Mouse (Mus musculus) lung, embryonic 14.5 days (tissue): ENCODE data around the gene Hrg. TPM values are rescaled to one million over a fixed set of nuclear protein-coding genes. Genes with fewer than 3 reads are reported as not detected.
"Not testable (repeated sequence)": the region's sequence is repeated elsewhere in the genome, so short reads cannot be mapped to it uniquely, and the experiment has no call there.

Source experiments
- ATAC-seq: fragments of 200-750 bp; cut with Nextera tagmentation; 2 replicates; pipeline ENCODE4 v1.8.0; 2017; ENCODE audit warnings: mild to moderate bottlenecking, moderate TSS enrichment, moderate library complexity; ENCODE audit not compliant: insufficient read depth
- DNase-seq: peaks from one replicate; pipeline ENCODE4 v3.0.0-alpha.2; 2015
- H3K27ac ChIP-seq: fragments of 300-500 bp; sonication (generic); 2 replicates; pipeline ENCODE4 v1.5.1; 2014; ENCODE audit warnings: low read depth, mild to moderate bottlenecking, moderate library complexity
- H3K27me3 ChIP-seq: fragments of 300-500 bp; sonication (generic); 2 replicates; pipeline ENCODE4 v1.6.1; 2014; ENCODE audit warnings: low read length, control low read depth; ENCODE audit not compliant: insufficient read depth
- H3K36me3 ChIP-seq: fragments of 300-500 bp; sonication (generic); 2 replicates; pipeline ENCODE4 v1.6.1; 2014; ENCODE audit warnings: control low read depth; ENCODE audit not compliant: insufficient read depth
- H3K4me1 ChIP-seq: fragments of 300-500 bp; sonication (generic); 2 replicates; pipeline ENCODE4 v1.6.1; 2014; ENCODE audit warnings: antibody characterized with exemption, control low read depth; ENCODE audit not compliant: insufficient read depth
- H3K4me2 ChIP-seq: fragments of 300-500 bp; sonication (generic); 2 replicates; pipeline ENCODE4 v1.6.1; 2014; ENCODE audit warnings: mild to moderate bottlenecking
- H3K4me3 ChIP-seq: fragments of 300-500 bp; sonication (generic); 2 replicates; pipeline ENCODE4 v1.5.1; 2014; ENCODE audit warnings: low read depth, low read length
- H3K9ac ChIP-seq: fragments of 300-500 bp; sonication (generic); 2 replicates; pipeline ENCODE4 v1.6.1; 2014
- H3K9me3 ChIP-seq: fragments of 300-500 bp; sonication (generic); 2 replicates; pipeline ENCODE4 v1.6.1; 2016; ENCODE audit warnings: low read depth, low read length, control low read depth
- CTCF ChIP-seq: IDR thresholded peaks from 2 replicates; pipeline ENCODE4 v1.5.1; 2016; ENCODE audit warnings: antibody characterized with exemption, low read depth
- WGBS: fragments of 180-500 bp; shearing (Covaris S2); extraction: QIAGEN DNeasy Blood & Tissue Kit; methylation state at CpG from one replicate; pipeline ENCODE4 v1.1.7; 2014; 5-methylcytosine and 5-hydroxymethylcytosine counted together
- polyA plus RNA-seq: library from polyadenylated mRNA; unstranded; fragments of >200 nt; fragmentation: Nextera tagmentation; extraction: Ambion mirVana; gene quantifications from 2 replicates; pipeline ENCODE4 v1.2.1, GENCODE M21; 2014

Hrg gene
- polyA plus RNA-seq, 1 experiment from 2014 or later: not detected

GRCm38 (mm10) chr16:22961073-22961472 is 10.2 kb downstream of the Hrg start:
- no peak for DNase-seq
- H3K27me3 ChIP-seq: no peaks in the 10 kb centered on the region
- H3K4me1 ChIP-seq: no peaks in the 10 kb centered on the region
- H3K27ac ChIP-seq: no peak overlapping the region
- H3K4me2 ChIP-seq: no peak overlapping the region
- no peak for ATAC-seq
- H3K9me3 ChIP-seq: no peaks in the 10 kb centered on the region
- H3K36me3 ChIP-seq: no peaks in the 10 kb centered on the region
- no peak for TF ChIP-seq CTCF
- H3K9ac ChIP-seq: no peak overlapping the region
- H3K4me3 ChIP-seq: no peak overlapping the region
- WGBS: 90% methylated on average over 8 of the region's 8 CpGs

GRCm38 (mm10) chr16:22962256-22962655 is 11.4 kb downstream of the Hrg start:
- no peak overlapping the region for H3K9ac ChIP-seq
- H3K36me3 ChIP-seq: no peaks in the 10 kb centered on the region
- no peak for DNase-seq
- no peaks in the 10 kb centered on the region for H3K9me3 ChIP-seq
- WGBS: 75% methylated on average over 5 of the region's 5 CpGs
- no peak for ATAC-seq
- no peak overlapping the region for H3K4me2 ChIP-seq
- no peak overlapping the region for H3K27ac ChIP-seq
- TF ChIP-seq CTCF: no peak
- no peaks in the 10 kb centered on the region for H3K4me1 ChIP-seq
- no peak overlapping the region for H3K4me3 ChIP-seq
- H3K27me3 ChIP-seq: no peaks in the 10 kb centered on the region

GRCm38 (mm10) chr16:22963293-22963692 is 12.4 kb downstream of the Hrg start:
- H3K9ac ChIP-seq: no peak overlapping the region
- no peaks in the 10 kb centered on the region for H3K36me3 ChIP-seq
- H3K4me2 ChIP-seq: no peak overlapping the region
- H3K27me3 ChIP-seq: no peaks in the 10 kb centered on the region
- no peaks in the 10 kb centered on the region for H3K4me1 ChIP-seq
- ATAC-seq (no peak), DNase-seq (no peak)
- no peaks in the 10 kb centered on the region for H3K9me3 ChIP-seq
- no peak overlapping the region for H3K27ac ChIP-seq
- no peak for TF ChIP-seq CTCF
- H3K4me3 ChIP-seq: no peak overlapping the region

- no peak for DNase-seq
- H3K4me2 ChIP-seq: no peak overlapping the region
- 52% methylated on average over 1 of the region's 1 CpGs for WGBS
- H3K27ac ChIP-seq: no peak overlapping the region
- no peak for TF ChIP-seq CTCF
- H3K4me1 ChIP-seq: no peaks in the 10 kb centered on the region
- no peaks in the 10 kb centered on the region for H3K36me3 ChIP-seq
- H3K9ac ChIP-seq: no peak overlapping the region
- no peak for ATAC-seq
- H3K9me3 ChIP-seq: no peaks in the 10 kb centered on the region
- H3K27me3 ChIP-seq: no peaks in the 10 kb centered on the region
- no peak overlapping the region for H3K4me3 ChIP-seq
Observed at GRCm38 (mm10) chr16:22967383-22968030, 16.6 kb downstream of the Hrg start.

- H3K27me3 ChIP-seq, H3K4me2 ChIP-seq, ATAC-seq, H3K36me3 ChIP-seq, H3K9ac ChIP-seq, H3K4me3 ChIP-seq, H3K9me3 ChIP-seq, DNase-seq, H3K4me1 ChIP-seq, H3K27ac ChIP-seq: not testable (repeated sequence)
- WGBS: 61% methylated on average over 3 of the region's 3 CpGs
Observed at GRCm38 (mm10) chr16:22996951-22997350, 46.1 kb downstream of the Hrg start.

Other genes starting within 250 kb of the Hrg start
- gene Crygs, start 139.5 kb upstream of the Hrg start, polyA plus RNA-seq: not detected in 2 replicates
- 31.2 and 33.6 TPM in 2 replicates for gene Tbccd1, start 93.4 kb upstream of the Hrg start, polyA plus RNA-seq
- 96.9 and 107 TPM in 2 replicates for gene Dnajb11, start 93.2 kb upstream of the Hrg start, polyA plus RNA-seq
- gene Ahsg, start 59.8 kb upstream of the Hrg start, polyA plus RNA-seq: 0.16 and 0.28 TPM in 2 replicates
- not detected in 2 replicates for gene Fetub, start 32.7 kb upstream of the Hrg start, polyA plus RNA-seq
- not detected in 2 replicates for gene Kng2, start 78.4 kb downstream of the Hrg start, polyA plus RNA-seq
- 0.22 and 0.32 TPM in 2 replicates for gene Kng1, start 106.8 kb downstream of the Hrg start, polyA plus RNA-seq
- 194 and 206 TPM in 2 replicates for gene Eif4a2, start 156.4 kb downstream of the Hrg start, polyA plus RNA-seq
- gene Rfc4, start 176.7 kb downstream of the Hrg start, polyA plus RNA-seq: 144 and 148 TPM in 2 replicates
- not detected in 2 replicates for gene Adipoq, start 195.5 kb downstream of the Hrg start, polyA plus RNA-seq